Mouse (Mus musculus): ENCODE measurements at regions not wholly inside any gene's neighbourhood (a gene's known extent, or its start where the extent isn't known, plus 50 kb on each side); places are given as distances from the start of the nearest gene placed in this dataset.

- no peak for ATAC-seq (replicated peaks in 1 of 2; ENCODE audit: insufficient read depth in 1 of 2, low FRiP score in 2 of 2, low TSS enrichment in 1 of 2, low read depth in 1 of 2, poor library complexity in 2 of 2, severe bottlenecking in 2 of 2)
These were observed 350.1 kb upstream of the Tnp1 start for GRCm38 (mm10) chr1:73365842-73366241.

GRCm38 (mm10) chr1:73364300-73364683 is 348.6 kb upstream of the Tnp1 start:
- no peak for ATAC-seq (replicated peaks in 1 of 2; ENCODE audit: insufficient read depth in 1 of 2, low FRiP score in 2 of 2, low TSS enrichment in 1 of 2, low read depth in 1 of 2, poor library complexity in 2 of 2, severe bottlenecking in 2 of 2)

GRCm38 (mm10) chr1:73363549-73364299 is 348.0 kb upstream of the Tnp1 start:
- ATAC-seq (replicated peaks in 1 of 2; ENCODE audit: insufficient read depth in 1 of 2, low FRiP score in 2 of 2, low TSS enrichment in 1 of 2, low read depth in 1 of 2, poor library complexity in 2 of 2, severe bottlenecking in 2 of 2), result no peak

GRCm38 (mm10) chr1:73362122-73362521 is 346.4 kb upstream of the Tnp1 start:
- ATAC-seq (replicated peaks in 1 of 2; ENCODE audit: insufficient read depth in 1 of 2, low FRiP score in 2 of 2, low TSS enrichment in 1 of 2, low read depth in 1 of 2, poor library complexity in 2 of 2, severe bottlenecking in 2 of 2), result no peak

GRCm38 (mm10) chr1:73361300-73361699 is 345.6 kb upstream of the Tnp1 start:
- no peak for ATAC-seq (replicated peaks in 1 of 2; ENCODE audit: insufficient read depth in 1 of 2, low FRiP score in 2 of 2, low TSS enrichment in 1 of 2, low read depth in 1 of 2, poor library complexity in 2 of 2, severe bottlenecking in 2 of 2)

GRCm38 (mm10) chr1:73354447-73354846 is 338.7 kb upstream of the Tnp1 start:
- no peak for ATAC-seq (replicated peaks in 1 of 2; ENCODE audit: insufficient read depth in 1 of 2, low FRiP score in 2 of 2, low TSS enrichment in 1 of 2, low read depth in 1 of 2, poor library complexity in 2 of 2, severe bottlenecking in 2 of 2)

- no peak for ATAC-seq (replicated peaks in 1 of 2; ENCODE audit: insufficient read depth in 1 of 2, low FRiP score in 2 of 2, low TSS enrichment in 1 of 2, low read depth in 1 of 2, poor library complexity in 2 of 2, severe bottlenecking in 2 of 2)
These were observed 332.8 kb upstream of the Tnp1 start for GRCm38 (mm10) chr1:73348476-73348875.

- no peak for ATAC-seq (replicated peaks in 1 of 2; ENCODE audit: insufficient read depth in 1 of 2, low FRiP score in 2 of 2, low TSS enrichment in 1 of 2, low read depth in 1 of 2, poor library complexity in 2 of 2, severe bottlenecking in 2 of 2)
These were observed 328.9 kb upstream of the Tnp1 start for GRCm38 (mm10) chr1:73344587-73344986.

- no peak for ATAC-seq (replicated peaks in 1 of 2; ENCODE audit: insufficient read depth in 1 of 2, low FRiP score in 2 of 2, low TSS enrichment in 1 of 2, low read depth in 1 of 2, poor library complexity in 2 of 2, severe bottlenecking in 2 of 2)
These were observed 326.2 kb upstream of the Tnp1 start for GRCm38 (mm10) chr1:73341911-73342310.

- ATAC-seq (replicated peaks in 1 of 2; ENCODE audit: insufficient read depth in 1 of 2, low FRiP score in 2 of 2, low TSS enrichment in 1 of 2, low read depth in 1 of 2, poor library complexity in 2 of 2, severe bottlenecking in 2 of 2), result no peak
These were observed 321.7 kb upstream of the Tnp1 start for GRCm38 (mm10) chr1:73337401-73337800.

GRCm38 (mm10) chr1:73309556-73309955 is 293.8 kb upstream of the Tnp1 start:
- no peak for ATAC-seq (replicated peaks in 1 of 2; ENCODE audit: insufficient read depth in 1 of 2, low FRiP score in 2 of 2, low TSS enrichment in 1 of 2, low read depth in 1 of 2, poor library complexity in 2 of 2, severe bottlenecking in 2 of 2)

- no peak for ATAC-seq (replicated peaks in 1 of 2; ENCODE audit: insufficient read depth in 1 of 2, low FRiP score in 2 of 2, low TSS enrichment in 1 of 2, low read depth in 1 of 2, poor library complexity in 2 of 2, severe bottlenecking in 2 of 2)
These were observed 292.7 kb upstream of the Tnp1 start for GRCm38 (mm10) chr1:73308420-73308819.

GRCm38 (mm10) chr1:73307194-73307593 is 291.5 kb upstream of the Tnp1 start:
- no peak for ATAC-seq (replicated peaks in 1 of 2; ENCODE audit: insufficient read depth in 1 of 2, low FRiP score in 2 of 2, low TSS enrichment in 1 of 2, low read depth in 1 of 2, poor library complexity in 2 of 2, severe bottlenecking in 2 of 2)

- ATAC-seq (replicated peaks in 1 of 2; ENCODE audit: insufficient read depth in 1 of 2, low FRiP score in 2 of 2, low TSS enrichment in 1 of 2, low read depth in 1 of 2, poor library complexity in 2 of 2, severe bottlenecking in 2 of 2), result no peak
These were observed 284.4 kb upstream of the Tnp1 start for GRCm38 (mm10) chr1:73299978-73300688.

- no peak for ATAC-seq (replicated peaks in 1 of 2; ENCODE audit: insufficient read depth in 1 of 2, low FRiP score in 2 of 2, low TSS enrichment in 1 of 2, low read depth in 1 of 2, poor library complexity in 2 of 2, severe bottlenecking in 2 of 2)
These were observed 269.6 kb upstream of the Tnp1 start for GRCm38 (mm10) chr1:73285342-73285741.

GRCm38 (mm10) chr1:73274480-73274879 is 258.8 kb upstream of the Tnp1 start:
- no peak for ATAC-seq (replicated peaks in 1 of 2; ENCODE audit: insufficient read depth in 1 of 2, low FRiP score in 2 of 2, low TSS enrichment in 1 of 2, low read depth in 1 of 2, poor library complexity in 2 of 2, severe bottlenecking in 2 of 2)

- ATAC-seq (replicated peaks in 1 of 2; ENCODE audit: insufficient read depth in 1 of 2, low FRiP score in 2 of 2, low TSS enrichment in 1 of 2, low read depth in 1 of 2, poor library complexity in 2 of 2, severe bottlenecking in 2 of 2), result no peak
These were observed 255.2 kb upstream of the Tnp1 start for GRCm38 (mm10) chr1:73270787-73271391.

GRCm38 (mm10) chr1:73269051-73269755 is 253.5 kb upstream of the Tnp1 start:
- ATAC-seq (replicated peaks in 1 of 2; ENCODE audit: insufficient read depth in 1 of 2, low FRiP score in 2 of 2, low TSS enrichment in 1 of 2, low read depth in 1 of 2, poor library complexity in 2 of 2, severe bottlenecking in 2 of 2), result no peak
